Mouse (Mus musculus): ENCODE data around the gene Gm8126. TPM values are rescaled to one million over a fixed set of nuclear protein-coding genes. Genes with fewer than 3 reads are reported as not detected.
"Not testable (repeated sequence)": the region's sequence is repeated elsewhere in the genome, so short reads cannot be mapped to it uniquely, and the experiment has no call there.

Gm8126 gene
- not detected for total RNA-seq (2021)
- long read RNA-seq, experiment 1 = 0 reads
- long read RNA-seq, experiment 2 = 0 reads

DNA sequence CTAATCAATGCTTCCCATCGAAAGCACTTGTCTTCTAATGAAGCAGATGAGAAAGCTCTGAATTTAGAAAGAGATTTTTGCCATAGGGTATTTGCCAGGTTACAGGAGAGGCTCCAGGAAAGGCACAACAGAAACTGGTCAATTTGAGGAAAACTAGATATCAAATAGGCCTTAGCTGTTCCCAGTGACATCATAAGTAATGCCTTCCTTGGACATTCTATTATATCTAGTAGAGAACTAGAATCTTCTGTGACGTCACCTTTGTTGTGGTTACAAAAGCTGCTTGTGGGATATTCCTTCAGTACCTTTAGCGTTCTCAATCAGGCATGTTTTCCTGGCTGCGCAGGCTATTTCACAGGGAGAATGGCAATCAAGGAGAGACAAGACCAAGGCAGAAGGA, at the start of gene Gm8126:
Gene Gm8126 (plus strand): TSS at position 301 of the 400 bp plus-strand sequence.
- DNase-seq (ENCODE audit: low spot score in 2 of 2) = not testable (repeated sequence)

DNA sequence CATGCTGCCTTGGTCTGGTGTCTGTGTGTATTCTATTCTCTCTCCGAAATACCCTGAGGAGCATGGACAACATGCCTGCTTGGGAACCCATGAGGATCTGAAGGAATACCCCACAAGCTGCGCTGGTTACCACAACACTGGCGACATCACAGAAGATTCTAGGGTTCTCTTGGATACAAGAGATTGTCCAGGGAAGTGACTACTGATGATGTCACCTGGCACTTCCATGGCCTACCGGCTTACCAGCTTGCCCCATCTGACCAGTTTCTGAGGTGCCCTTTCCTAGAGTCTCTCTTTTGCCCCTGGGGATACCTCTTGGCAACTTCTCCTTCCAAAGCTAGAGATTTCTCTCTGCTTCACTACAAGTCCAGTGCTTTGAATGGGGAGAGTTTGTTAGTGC, 23.2 kb upstream of the Gm8126 start, which contains the start of gene Gm8122:
Gene Gm8122 (minus strand): TSS at position 101 of the 400 bp plus-strand sequence.
- DNase-seq (ENCODE audit: low spot score in 2 of 2) = not testable (repeated sequence)

DNA sequence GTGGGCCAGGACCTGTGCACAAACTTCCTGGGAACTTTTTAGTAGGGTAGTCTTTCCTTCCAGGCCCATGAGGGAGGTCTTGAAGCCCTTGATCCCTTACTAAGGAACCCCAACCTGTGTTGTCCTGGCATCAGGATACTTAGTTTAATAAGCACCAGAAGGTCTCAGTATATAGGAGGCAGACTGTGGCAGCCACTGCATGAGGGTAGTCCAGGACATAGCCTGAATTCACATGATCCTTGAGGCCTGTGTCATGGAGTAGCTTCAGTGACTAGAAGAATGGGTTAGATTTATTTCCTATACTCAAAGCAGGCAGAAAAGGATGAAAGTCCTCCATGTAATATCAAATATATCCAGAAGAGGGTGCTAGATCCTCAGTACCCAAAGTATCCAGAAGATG, 20.7 kb upstream of the Gm8126 start:
- DNase-seq (ENCODE audit: low spot score in 2 of 2) = peak in 1 of 2 experiments; percentile 6

GRCm38 (mm10) chr14:43249611-43250170, 8.8 kb upstream of the Gm8126 start:
- peak in 1 of 2 experiments; percentile 18 for DNase-seq (ENCODE audit: low spot score in 2 of 2)

DNA sequence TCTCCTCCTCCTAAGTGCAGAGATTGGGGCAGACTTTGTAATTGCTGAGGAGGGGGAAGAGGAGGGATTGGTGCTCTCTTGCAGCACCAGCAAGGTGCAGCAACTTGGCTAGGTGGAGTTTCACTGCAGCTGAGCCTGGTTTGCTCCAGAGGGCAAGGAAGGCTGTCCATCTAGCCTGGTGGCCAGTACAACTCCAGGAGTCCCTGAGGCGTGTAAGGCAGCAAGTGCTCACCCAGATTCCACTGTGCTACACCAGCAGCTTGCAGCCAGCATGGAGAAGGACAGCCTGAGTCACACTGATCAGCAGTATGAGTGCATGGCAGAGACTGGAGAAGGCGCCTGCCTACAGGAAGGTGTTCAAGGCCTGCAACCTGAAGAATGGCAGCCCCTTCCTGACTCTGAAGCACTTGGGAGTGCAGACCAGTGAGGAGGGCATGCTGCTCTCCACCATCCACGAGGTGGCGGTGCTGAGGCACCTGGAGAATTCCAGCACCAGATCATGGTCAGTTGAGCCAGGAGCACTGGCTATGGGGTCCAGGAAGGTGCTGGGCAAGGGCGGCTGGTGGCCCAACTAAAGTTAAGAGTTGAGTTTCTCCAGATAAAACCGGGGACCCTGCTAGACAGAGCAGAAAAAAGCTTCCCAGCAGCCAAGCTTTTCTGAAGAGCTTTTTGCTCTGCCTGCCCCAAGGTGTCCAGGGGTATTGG, 7.7 kb upstream of the Gm8126 start:
- not testable (repeated sequence) for DNase-seq (ENCODE audit: low spot score in 2 of 2)

DNA sequence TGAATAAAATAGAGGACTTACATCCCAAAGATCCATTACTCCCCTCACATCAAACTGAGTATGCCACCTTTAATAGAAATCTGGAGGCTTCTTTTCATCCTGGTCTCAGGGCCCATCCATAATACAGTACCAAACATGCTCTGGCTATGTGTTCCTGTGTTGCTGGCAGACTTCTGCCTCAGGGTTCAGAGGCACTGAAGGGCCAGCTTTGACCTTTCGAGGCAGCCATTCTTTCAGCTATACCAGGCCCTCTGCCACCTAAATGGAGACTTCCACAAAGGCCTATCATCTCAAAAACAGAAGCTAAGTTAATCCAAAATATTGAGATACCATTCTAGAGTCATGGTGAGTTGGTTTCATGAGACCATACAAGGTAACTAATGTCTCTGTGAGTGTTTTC, 1.9 kb upstream of the Gm8126 start:
- not testable (repeated sequence) for DNase-seq (ENCODE audit: low spot score in 2 of 2)

GRCm38 (mm10) chr14:43263421-43263820, 5.0 kb downstream of the Gm8126 start:
- not testable (repeated sequence) for DNase-seq (ENCODE audit: low spot score in 2 of 2)

- not testable (repeated sequence) for DNase-seq (ENCODE audit: low spot score in 2 of 2)
Observed at GRCm38 (mm10) chr14:43268521-43269084, 10.2 kb downstream of the Gm8126 start.

DNA sequence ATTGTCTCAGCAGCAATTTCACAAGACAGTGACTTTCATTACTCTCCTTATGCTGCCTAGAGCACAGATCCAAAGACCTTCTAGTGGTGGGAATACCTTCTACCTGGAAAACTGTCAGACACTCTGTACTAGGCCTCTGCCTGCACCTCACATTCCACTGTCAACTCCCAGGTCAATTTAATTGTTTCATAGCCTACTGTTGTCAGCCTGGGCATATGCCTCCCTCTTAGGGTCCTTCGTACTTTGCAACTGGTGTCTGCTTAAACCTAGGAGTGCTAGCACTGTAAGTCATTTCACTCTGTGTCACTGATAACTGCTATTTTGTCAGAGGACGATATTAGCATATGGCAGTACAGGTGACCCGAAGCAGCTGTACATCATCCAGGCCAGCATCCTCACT, 10.8 kb downstream of the Gm8126 start:
- not testable (repeated sequence) for DNase-seq (ENCODE audit: low spot score in 2 of 2)

DNA sequence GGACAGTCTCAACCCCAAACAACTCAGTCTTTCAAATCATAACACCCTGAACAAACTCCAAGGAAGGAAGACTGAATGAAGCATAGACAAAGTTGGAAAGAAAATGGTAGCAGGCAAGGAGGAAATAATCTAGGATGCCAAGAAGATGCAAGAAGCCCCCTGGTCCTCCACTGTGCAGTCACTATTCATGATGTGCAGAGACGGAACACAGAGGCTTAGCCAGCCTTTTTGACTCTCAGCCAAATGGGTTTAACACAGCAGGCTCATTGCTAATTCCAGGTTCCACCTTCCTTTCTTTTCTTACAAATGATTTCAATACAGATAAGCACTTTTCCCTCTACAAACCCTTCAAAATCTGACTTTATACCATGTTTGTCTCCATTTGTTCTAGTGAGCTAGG, 14.7 kb downstream of the Gm8126 start:
- DNase-seq (ENCODE audit: low spot score in 2 of 2) = not testable (repeated sequence)

GRCm38 (mm10) chr14:43274986-43275511, 16.6 kb downstream of the Gm8126 start, which contains the start of gene Gm9732:
Gene Gm9732, plus strand, starts transcription at chr14:43275036.
- peak in 1 of 2 experiments; percentile 39 for DNase-seq (ENCODE audit: low spot score in 2 of 2)

- DNase-seq (ENCODE audit: low spot score in 2 of 2) = not testable (repeated sequence)
Observed at GRCm38 (mm10) chr14:43275752-43276151, 17.3 kb downstream of the Gm8126 start.

DNA sequence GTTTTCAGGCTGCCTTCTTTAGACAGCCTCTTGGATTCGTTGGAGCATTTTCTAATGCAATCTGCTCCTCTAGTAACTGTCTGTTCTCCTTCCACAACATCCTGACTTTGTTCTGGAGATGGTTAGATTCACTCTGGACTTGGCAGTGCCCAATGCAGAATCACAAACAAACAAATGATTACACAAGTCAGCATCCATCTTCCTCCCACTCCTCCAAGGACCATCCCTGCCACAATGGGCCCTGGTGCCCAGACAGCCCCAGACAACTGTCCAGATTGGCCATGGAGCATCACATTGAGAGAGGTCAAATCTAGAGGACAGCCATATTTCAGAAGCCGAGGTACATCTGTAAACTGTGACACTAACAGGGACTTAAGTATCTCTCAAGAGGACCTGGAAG, 19.0 kb downstream of the Gm8126 start:
- not testable (repeated sequence) for DNase-seq (ENCODE audit: low spot score in 2 of 2)

GRCm38 (mm10) chr14:43278146-43278545, 19.7 kb downstream of the Gm8126 start:
- not testable (repeated sequence) for DNase-seq (ENCODE audit: low spot score in 2 of 2)

GRCm38 (mm10) chr14:43278681-43279080, 20.2 kb downstream of the Gm8126 start:
- DNase-seq (ENCODE audit: low spot score in 2 of 2) = not testable (repeated sequence)

DNA sequence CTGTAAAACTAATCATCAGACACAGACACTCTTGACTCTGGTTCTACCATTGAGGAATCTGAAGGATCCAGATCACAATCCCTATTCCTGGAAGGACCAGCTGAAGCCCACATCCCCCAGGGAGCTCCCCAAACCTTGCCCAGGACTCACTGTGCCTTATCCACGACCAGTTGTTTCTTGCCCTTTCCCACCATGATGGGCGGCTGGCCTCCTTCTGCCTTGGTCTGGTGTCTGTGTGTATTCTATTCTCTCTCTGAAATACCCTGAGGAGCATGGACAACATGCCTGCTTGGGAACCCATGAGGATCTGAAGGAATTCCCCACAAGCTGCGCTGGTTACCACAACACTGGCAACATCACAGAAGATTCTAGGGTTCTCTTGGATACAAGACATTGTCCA, 35.1 kb downstream of the Gm8126 start, which contains the start of gene Gm8127:
Gene Gm8127 (minus strand): TSS at position 330 of the 400 bp plus-strand sequence.
- DNase-seq (ENCODE audit: low spot score in 2 of 2) = not testable (repeated sequence)

Other genes with a start within 250 kb of the Gm8126 start
- not detected for gene Gm10376, start 243.0 kb upstream of the Gm8126 start, total RNA-seq (2021)
- not detected for gene Gm8094, start 182.0 kb upstream of the Gm8126 start, total RNA-seq (2021)
- not detected for gene Gm8104, start 158.0 kb upstream of the Gm8126 start, total RNA-seq (2021)
- gene Gm7233, start 78.8 kb upstream of the Gm8126 start, total RNA-seq (2021) = not detected
- gene Gm8122, start 23.3 kb upstream of the Gm8126 start, total RNA-seq (2021) = not detected
- not detected for gene Gm9732, start 16.4 kb downstream of the Gm8126 start, total RNA-seq (2021)
- gene Gm8127, start 35.2 kb downstream of the Gm8126 start, total RNA-seq (2021) = not detected
- not detected for gene 1700001F09Rik, start 89.2 kb downstream of the Gm8126 start, total RNA-seq (2021)
- gene Gm8138, start 157.7 kb downstream of the Gm8126 start, total RNA-seq (2021) = not detected